12 mouse cellular contexts compared by ENCODE assay signal in the genomic region with DNA sequence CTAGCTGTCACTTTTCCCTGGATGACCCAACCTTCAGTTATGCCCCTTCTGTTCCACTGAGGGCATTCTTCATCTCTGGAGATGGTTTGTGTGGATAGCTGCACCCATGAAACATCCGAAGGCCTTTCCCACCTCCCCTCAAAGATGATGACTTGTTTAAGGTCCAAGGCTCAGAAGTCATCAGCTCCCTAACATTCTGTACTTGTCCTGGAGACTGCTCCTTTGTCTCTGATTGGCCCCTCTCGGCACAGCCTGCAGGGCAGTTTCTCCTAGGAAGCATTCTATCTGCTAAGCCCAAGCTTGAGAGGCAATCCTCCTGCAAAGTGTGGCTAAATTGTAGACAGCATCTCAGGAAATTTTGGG.
DNase-seq lines count a peak whose midpoint lies in the region; ATAC-seq lines count a peak whose summit lies in the region.
"Had no signal": no experiment of that assay in that cellular context is flagged by ENCODE, and none has a peak within 500 bp of the region (broad histone marks: within the 10 kb centered on the region; RNA-seq: fewer than 3 reads in every experiment).

No protein-coding gene starts in this region.

- H3K27me3 ChIP-seq in heart, embryonic 10.5 days (ENCODE audit: insufficient read depth, poor library complexity, severe bottlenecking) = peaks cover 36% of the 10 kb centered on the region
- peaks cover 42% of the 10 kb centered on the region for H3K27me3 ChIP-seq in midbrain, embryonic 11.5 days (ENCODE audit: control insufficient read depth, insufficient read depth, low read length)
- peaks cover 87% of the 10 kb centered on the region for H3K27me3 ChIP-seq in midbrain, embryonic 10.5 days (ENCODE audit: low read depth, poor library complexity, severe bottlenecking)
- 0 out of 2 replicates have a peak, but pooled peaks cover 2% of the 10 kb centered on the region for H3K27me3 ChIP-seq in forebrain, embryonic 16.5 days (replicated peaks; ENCODE audit: control insufficient read depth, insufficient read depth, low read length)
- H3K27me3 ChIP-seq in neural tube, embryonic 14.5 days (ENCODE audit: control insufficient read depth, insufficient read depth, low read length) = peaks cover 5% of the 10 kb centered on the region; the same call in 1 of the 2 replicates

- ATAC-seq in midbrain, embryonic 11.5 days (ENCODE audit: low FRiP score) = no peak
- no peak for ATAC-seq in forebrain, embryonic 16.5 days
- no peak for ATAC-seq in neural tube, embryonic 14.5 days (ENCODE audit: low read depth)
- no peak for ATAC-seq in granulocyte monocyte progenitor cell, adult 5-6 weeks (replicated peaks; ENCODE audit: poor library complexity, severe bottlenecking)

- no peaks in the 10 kb centered on the region for H3K9me3 ChIP-seq in heart, embryonic 10.5 days
- no peaks in the 10 kb centered on the region for H3K9me3 ChIP-seq in midbrain, embryonic 11.5 days (ENCODE audit: control insufficient read depth, low read length)
- H3K9me3 ChIP-seq in midbrain, embryonic 10.5 days (replicated peaks) = no peaks in the 10 kb centered on the region
- H3K9me3 ChIP-seq in forebrain, embryonic 16.5 days (ENCODE audit: control insufficient read depth, low read length) = no peaks in the 10 kb centered on the region
- no peaks in the 10 kb centered on the region for H3K9me3 ChIP-seq in neural tube, embryonic 14.5 days (ENCODE audit: control insufficient read depth, low read length)

- peaks cover 36% of the 10 kb centered on the region for H3K4me1 ChIP-seq in heart, embryonic 10.5 days
- H3K4me1 ChIP-seq in midbrain, embryonic 11.5 days (ENCODE audit: control insufficient read depth, insufficient read depth, low read length) = peaks cover 23% of the 10 kb centered on the region
- peaks cover 38% of the 10 kb centered on the region for H3K4me1 ChIP-seq in midbrain, embryonic 10.5 days
- peaks cover 68% of the 10 kb centered on the region for H3K4me1 ChIP-seq in forebrain, embryonic 16.5 days (replicated peaks; ENCODE audit: control insufficient read depth, insufficient read depth, low read length)
- peaks cover 23% of the 10 kb centered on the region for H3K4me1 ChIP-seq in neural tube, embryonic 14.5 days (ENCODE audit: control insufficient read depth, insufficient read depth, low read length)

- H3K4me3 ChIP-seq in heart, embryonic 10.5 days = no peak overlapping the region
- no peak overlapping the region for H3K4me3 ChIP-seq in midbrain, embryonic 11.5 days (ENCODE audit: low read depth, low read length)
- no peak overlapping the region for H3K4me3 ChIP-seq in midbrain, embryonic 10.5 days
- peak overlapping the region; percentile 29 for H3K4me3 ChIP-seq in forebrain, embryonic 16.5 days (replicated peaks; ENCODE audit: low read length)
- H3K4me3 ChIP-seq in neural tube, embryonic 14.5 days (ENCODE audit: low read depth, low read length) = no peak overlapping the region

- 33% methylated on average over 2 of the region's 2 CpGs for WGBS in heart, embryonic 10.5 days
- 22% methylated on average over 2 of the region's 2 CpGs for WGBS in midbrain, embryonic 11.5 days
- WGBS in midbrain, embryonic 10.5 days = 15% methylated on average over 2 of the region's 2 CpGs
- 38% methylated on average over 2 of the region's 2 CpGs for WGBS in forebrain, embryonic 16.5 days
- 20% methylated on average over 2 of the region's 2 CpGs for WGBS in neural tube, embryonic 14.5 days

- H3K36me3 ChIP-seq in heart, embryonic 10.5 days = no peaks in the 10 kb centered on the region
- no peaks in the 10 kb centered on the region for H3K36me3 ChIP-seq in midbrain, embryonic 11.5 days (ENCODE audit: control insufficient read depth, insufficient read depth, low read length)
- no peaks in the 10 kb centered on the region for H3K36me3 ChIP-seq in midbrain, embryonic 10.5 days
- H3K36me3 ChIP-seq in forebrain, embryonic 16.5 days (ENCODE audit: control insufficient read depth, insufficient read depth) = no peaks in the 10 kb centered on the region
- no peaks in the 10 kb centered on the region for H3K36me3 ChIP-seq in neural tube, embryonic 14.5 days (ENCODE audit: control insufficient read depth, insufficient read depth, low read length)

- H3K27ac ChIP-seq in heart, embryonic 10.5 days = 0 out of 2 replicates have a peak overlapping the region, but pooled peaks have one; percentile 86
- no peak overlapping the region for H3K27ac ChIP-seq in midbrain, embryonic 11.5 days (ENCODE audit: low read depth, low read length)
- H3K27ac ChIP-seq in midbrain, embryonic 10.5 days (replicated peaks) = no peak overlapping the region
- peak overlapping the region; percentile 88 for H3K27ac ChIP-seq in forebrain, embryonic 16.5 days (ENCODE audit: low read length)
- H3K27ac ChIP-seq in neural tube, embryonic 14.5 days (ENCODE audit: low read depth, low read length) = peak overlapping the region; percentile 39

- no peak overlapping the region for H3K9ac ChIP-seq in midbrain, embryonic 11.5 days (ENCODE audit: low read length)
- H3K9ac ChIP-seq in forebrain, embryonic 16.5 days (replicated peaks; ENCODE audit: low read depth, low read length) = peak overlapping the region; percentile 78
- H3K9ac ChIP-seq in neural tube, embryonic 14.5 days (replicated peaks; ENCODE audit: low read depth, low read length) = no peak overlapping the region

- no peak for DNase-seq in heart, embryonic 10.5 days (ENCODE audit: low spot score)
- DNase-seq in heart, postnatal 14 days = no peak
- DNase-seq in midbrain, embryonic 11.5 days (ENCODE audit: low spot score, missing footprints) = peak; percentile 64
- DNase-seq in midbrain, embryonic 10.5 days (ENCODE audit: low spot score) = no peak
- no peak for DNase-seq in frontal cortex, adult 2 months (ENCODE audit: extremely low spot score in 1 of 2, low spot score in 1 of 2)
- DNase-seq: adrenal gland, postnatal 36 days; gastrocnemius, postnatal 36 days; kidney, adult 18-20 months; thymus, postnatal 14 days had no signal

- intact Hi-C loops in heart, postnatal 14 days (cut with DNase I) = loop anchor here (5.0 to 10.0 kb wide), 3 partner anchors 473 to 1363 kb away; no protein-coding TSS in a partner anchor

- H3K4me2 ChIP-seq in midbrain, embryonic 11.5 days = no peak overlapping the region
- H3K4me2 ChIP-seq in forebrain, embryonic 16.5 days (ENCODE audit: low read length) = peak overlapping the region; percentile 83
- peak overlapping the region; percentile 27; the same call in 1 of the 2 replicates for H3K4me2 ChIP-seq in neural tube, embryonic 14.5 days (ENCODE audit: low read depth, low read length)

Comparison
In these comparisons a context has a peak if more than half of its experiments do, and no peak if none do; other contexts are left out.
1. H3K27ac ChIP-seq: peak in heart, embryonic 10.5 days (single experiment), forebrain, embryonic 16.5 days (single experiment) and neural tube, embryonic 14.5 days (single experiment); none in midbrain, embryonic 11.5 days (single experiment) and midbrain, embryonic 10.5 days (single experiment).